Mouse (Mus musculus) hindbrain, embryonic 13.5 days (tissue): ENCODE data around the gene Anxa7. TPM values are rescaled to one million over a fixed set of nuclear protein-coding genes. Genes with fewer than 3 reads are reported as not detected.

ENCODE experiments used
- ATAC-seq: fragments of 200-750 bp; cut with Nextera tagmentation; 2 replicates; pipeline ENCODE4 v1.8.0; 2017; ENCODE audit warnings: moderate TSS enrichment; ENCODE audit not compliant: low FRiP score
- H3K27ac ChIP-seq: fragments of 300-500 bp; sonication (generic); 2 replicates; pipeline ENCODE4 v1.5.1; 2015; ENCODE audit warnings: inconsistent platforms, mild to moderate bottlenecking, moderate library complexity
- H3K27me3 ChIP-seq: fragments of 300-500 bp; sonication (generic); 2 replicates; pipeline ENCODE4 v1.6.1; 2015; ENCODE audit warnings: mild to moderate bottlenecking, inconsistent platforms
- H3K36me3 ChIP-seq: fragments of 300-500 bp; sonication (generic); 2 replicates; pipeline ENCODE4 v1.6.1; 2015; ENCODE audit warnings: mild to moderate bottlenecking, inconsistent platforms
- H3K4me1 ChIP-seq: fragments of 300-500 bp; sonication (generic); replicated peaks from 2 replicates; pipeline ENCODE4 v1.6.1; 2015; ENCODE audit warnings: inconsistent platforms
- H3K4me2 ChIP-seq: fragments of 300-500 bp; sonication (generic); 2 replicates; pipeline ENCODE4 v1.6.1; 2015; ENCODE audit warnings: inconsistent platforms, mild to moderate bottlenecking, moderate library complexity
- H3K4me3 ChIP-seq: fragments of 300-500 bp; sonication (generic); 2 replicates; pipeline ENCODE4 v1.5.1; 2015; ENCODE audit warnings: mild to moderate bottlenecking, inconsistent platforms
- H3K9ac ChIP-seq: fragments of 300-500 bp; sonication (generic); 2 replicates; pipeline ENCODE4 v1.6.1; 2015; ENCODE audit warnings: mild to moderate bottlenecking, inconsistent platforms
- H3K9me3 ChIP-seq: fragments of 300-500 bp; sonication (generic); 2 replicates; pipeline ENCODE4 v1.6.1; 2016; ENCODE audit warnings: inconsistent platforms
- WGBS: fragments of 180-500 bp; shearing (Covaris S2); methylation state at CpG from one replicate; pipeline ENCODE4 v1.1.7; 2015; 5-methylcytosine and 5-hydroxymethylcytosine counted together
- polyA plus RNA-seq: library from polyadenylated mRNA; unstranded; fragments of >200 nt; fragmentation: Nextera tagmentation; extraction: Ambion mirVana; gene quantifications from 2 replicates; pipeline ENCODE4 v1.2.1, GENCODE M21; 2015

Gene Anxa7
- polyA plus RNA-seq, 1 experiment from 2014 or later, result 13.2 TPM

DNA sequence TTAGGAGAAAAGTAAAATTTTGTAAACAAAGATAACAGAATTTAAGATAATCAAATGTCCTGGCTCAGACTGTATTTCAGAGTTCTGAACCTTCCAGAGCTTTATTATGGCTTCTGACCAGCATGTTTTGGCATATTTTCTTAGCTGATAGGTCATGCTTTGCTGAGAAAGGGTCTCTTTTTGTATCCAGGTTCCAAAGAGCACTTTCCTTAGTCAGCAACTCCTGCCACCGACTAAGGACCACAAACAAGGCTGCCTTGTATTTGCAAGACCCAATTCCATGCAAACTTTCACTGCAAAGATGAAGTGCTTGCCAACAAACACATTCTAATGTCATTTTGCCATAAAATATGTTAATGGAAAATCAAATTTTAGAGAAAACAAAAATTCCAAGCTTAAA, 50.1 kb downstream of the Anxa7 start:
- H3K4me1 ChIP-seq, result no peaks in the 10 kb centered on the region
- no peak overlapping the region for H3K4me3 ChIP-seq
- no peaks in the 10 kb centered on the region for H3K36me3 ChIP-seq
- H3K9ac ChIP-seq, result no peak overlapping the region
- WGBS, result 56% methylated on average over 1 of the region's 1 CpGs
- ATAC-seq, result no peak
- H3K27me3 ChIP-seq, result no peaks in the 10 kb centered on the region
- no peaks in the 10 kb centered on the region for H3K9me3 ChIP-seq
- no peak overlapping the region for H3K4me2 ChIP-seq
- H3K27ac ChIP-seq, result no peak overlapping the region

DNA sequence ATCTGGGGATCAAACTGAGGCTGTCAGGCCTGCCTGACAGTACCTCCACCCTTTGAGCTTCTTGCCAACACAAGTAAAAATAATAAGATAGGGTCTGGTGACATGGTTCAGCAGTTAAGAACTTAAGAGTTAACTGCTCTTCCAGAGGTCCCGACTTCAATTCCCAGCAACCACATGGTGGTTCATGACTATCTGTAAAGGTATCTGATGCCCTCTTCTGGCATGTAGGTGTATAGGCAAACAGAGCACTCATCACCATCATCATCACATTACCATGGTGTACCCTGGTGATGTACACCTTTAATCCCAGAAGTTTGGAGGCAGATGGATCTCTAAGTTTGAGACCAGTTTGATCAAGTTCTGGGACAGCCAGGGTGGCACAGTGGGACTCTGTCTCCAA, 51.3 kb downstream of the Anxa7 start:
- no peaks in the 10 kb centered on the region for H3K4me1 ChIP-seq
- no peak overlapping the region for H3K4me3 ChIP-seq
- no peak overlapping the region for H3K27ac ChIP-seq
- H3K4me2 ChIP-seq, result no peak overlapping the region
- WGBS, result 35% methylated on average over 1 of the region's 1 CpGs
- no peaks in the 10 kb centered on the region for H3K9me3 ChIP-seq
- H3K27me3 ChIP-seq, result no peaks in the 10 kb centered on the region
- H3K9ac ChIP-seq, result no peak overlapping the region
- H3K36me3 ChIP-seq, result no peaks in the 10 kb centered on the region
- no peak for ATAC-seq

- H3K4me2 ChIP-seq, result no peak overlapping the region
- no peaks in the 10 kb centered on the region for H3K27me3 ChIP-seq
- H3K9me3 ChIP-seq, result no peaks in the 10 kb centered on the region
- H3K4me1 ChIP-seq, result no peaks in the 10 kb centered on the region
- no peak overlapping the region for H3K27ac ChIP-seq
- WGBS, result 93% methylated on average over 6 of the region's 6 CpGs
- ATAC-seq, result no peak
- no peaks in the 10 kb centered on the region for H3K36me3 ChIP-seq
- H3K4me3 ChIP-seq, result no peak overlapping the region
- H3K9ac ChIP-seq, result no peak overlapping the region
These were observed 56.9 kb downstream of the Anxa7 start for GRCm38 (mm10) chr14:20423046-20423445.

GRCm38 (mm10) chr14:20422257-20422656, 57.7 kb downstream of the Anxa7 start:
- Histone ChIP-seq H3K9ac (no peak overlapping the region), H3K27ac (no peak overlapping the region), H3K9me3 (no peaks in the 10 kb centered on the region), H3K4me2 (no peak overlapping the region), H3K36me3 (no peaks in the 10 kb centered on the region), H3K4me3 (no peak overlapping the region), H3K27me3 (no peaks in the 10 kb centered on the region), H3K4me1 (no peaks in the 10 kb centered on the region)
- ATAC-seq, result no peak
- WGBS, result 81% methylated on average over 7 of the region's 7 CpGs

Other genes with a start within 250 kb of the Anxa7 start
- not detected in 2 replicates for gene Kcnk16, start 210.9 kb downstream of the Anxa7 start, polyA plus RNA-seq
- 11.3 and 17.1 TPM in 2 replicates for gene Nudt13, start 185.4 kb downstream of the Anxa7 start, polyA plus RNA-seq
- gene Ecd, start 132.0 kb downstream of the Anxa7 start, polyA plus RNA-seq, result 51.6 and 53.2 TPM in 2 replicates
- gene Fam149b, start 132.0 kb downstream of the Anxa7 start, polyA plus RNA-seq, result 43.3 and 44.2 TPM in 2 replicates
- gene Dnajc9, start 91.2 kb downstream of the Anxa7 start, polyA plus RNA-seq, result 125 and 126 TPM in 2 replicates
- 61.0 and 64.9 TPM in 2 replicates for gene Mrps16, start 86.5 kb downstream of the Anxa7 start, polyA plus RNA-seq
- 1.0 and 2.2 TPM in 2 replicates for gene Cfap70, start 27.9 kb downstream of the Anxa7 start, polyA plus RNA-seq
- gene Mss51, start 16.8 kb upstream of the Anxa7 start, polyA plus RNA-seq, result 0.41 and 0.82 TPM in 2 replicates
- gene Ppp3cb, start 66.4 kb upstream of the Anxa7 start, polyA plus RNA-seq, result 81.1 and 86.1 TPM in 2 replicates
- gene Usp54, start 160.9 kb upstream of the Anxa7 start, polyA plus RNA-seq, result 9.3 and 12.1 TPM in 2 replicates
- gene Myoz1, start 176.4 kb upstream of the Anxa7 start, polyA plus RNA-seq, result 0.30 TPM in 1 of 2 replicates, not detected in the other
- 0.23 and 0.30 TPM in 2 replicates for gene Synpo2l, start 188.2 kb upstream of the Anxa7 start, polyA plus RNA-seq
- gene Sec24c, start 194.2 kb upstream of the Anxa7 start, polyA plus RNA-seq, result 89.8 and 90.0 TPM in 2 replicates
- gene Fut11, start 214.8 kb upstream of the Anxa7 start, polyA plus RNA-seq, result 27.2 and 29.3 TPM in 2 replicates
- 200 and 204 TPM in 2 replicates for gene Chchd1, start 222.9 kb upstream of the Anxa7 start, polyA plus RNA-seq
- gene Zswim8, start 227.4 kb upstream of the Anxa7 start, polyA plus RNA-seq, result 45.3 and 46.2 TPM in 2 replicates